Mouse (Mus musculus): ENCODE results near the gene Hagh.

GRCm38 (mm10) chr17:24856589-24856988, 16.6 kb downstream of the Hagh start:
- TF ChIP-seq CTCF (IDR thresholded peaks at IDR 0.05; ENCODE audit: control insufficient read depth, insufficient read depth, low read length) (no peak), POLR2A (IDR thresholded peaks at IDR 0.05; ENCODE audit: borderline replicate concordance, control insufficient read depth, low read depth, low read length) (no peak)

All from bone marrow, adult 2 months (tissue).